Mouse (Mus musculus): ENCODE data around the gene Mx1. TPM values are rescaled to one million over a fixed set of nuclear protein-coding genes. Genes with fewer than 3 reads are reported as not detected.

Mx1 gene
- polyA plus RNA-seq, 1 experiment from 2014 or later, result not detected

- ATAC-seq (replicated peaks; ENCODE audit: insufficient number of reproducible peaks, low FRiP score, low TSS enrichment, low read depth), result no peak
- 86% methylated on average over 6 of the region's 6 CpGs for WGBS
Observed at GRCm38 (mm10) chr16:97418749-97419453, 43.8 kb downstream of the Mx1 start.

GRCm38 (mm10) chr16:97417896-97418542 is 44.7 kb downstream of the Mx1 start:
- no peak overlapping the region for H3K9ac ChIP-seq (replicated peaks; ENCODE audit: low read length)
- no peak overlapping the region for H3K4me2 ChIP-seq (ENCODE audit: low read depth, low read length)
- 14% methylated on average over 4 of the region's 4 CpGs for WGBS
- H3K36me3 ChIP-seq (replicated peaks; ENCODE audit: control insufficient read depth, insufficient read depth, low read depth, low read length), result no peaks in the 10 kb centered on the region
- no peak overlapping the region for H3K27ac ChIP-seq (replicated peaks; ENCODE audit: low read depth, low read length)
- H3K9me3 ChIP-seq (replicated peaks; ENCODE audit: control insufficient read depth, low read length), result no peaks in the 10 kb centered on the region
- no peak; the same call in 1 of the 2 replicates for ATAC-seq (replicated peaks; ENCODE audit: insufficient number of reproducible peaks, low FRiP score, low TSS enrichment, low read depth)
- no peak overlapping the region for H3K4me3 ChIP-seq (ENCODE audit: low read depth, low read length)
- no peaks in the 10 kb centered on the region for H3K4me1 ChIP-seq (ENCODE audit: control insufficient read depth, insufficient read depth, low read length)
- peak; percentile 75 for DNase-seq (ENCODE audit: low spot score)
- no peaks in the 10 kb centered on the region for H3K27me3 ChIP-seq (ENCODE audit: control insufficient read depth, insufficient read depth, low read length)

More at GRCm38 (mm10) chr16:97418749-97419453, 43.8 kb downstream of the Mx1 start:
- Histone ChIP-seq H3K4me2 (ENCODE audit: low read depth, low read length) (no peak overlapping the region), H3K9ac (replicated peaks; ENCODE audit: low read length) (no peak overlapping the region), H3K4me1 (ENCODE audit: control insufficient read depth, insufficient read depth, low read length) (no peaks in the 10 kb centered on the region), H3K4me3 (ENCODE audit: low read depth, low read length) (no peak overlapping the region), H3K27me3 (ENCODE audit: control insufficient read depth, insufficient read depth, low read length) (no peaks in the 10 kb centered on the region), H3K9me3 (replicated peaks; ENCODE audit: control insufficient read depth, low read length) (no peaks in the 10 kb centered on the region), H3K36me3 (replicated peaks; ENCODE audit: control insufficient read depth, insufficient read depth, low read depth, low read length) (no peaks in the 10 kb centered on the region), H3K27ac (replicated peaks; ENCODE audit: low read depth, low read length) (no peak overlapping the region)
- DNase-seq (ENCODE audit: low spot score), result no peak

- WGBS, result 86% methylated on average over 5 of the region's 5 CpGs
- no peaks in the 10 kb centered on the region for H3K36me3 ChIP-seq (replicated peaks; ENCODE audit: control insufficient read depth, insufficient read depth, low read depth, low read length)
- no peaks in the 10 kb centered on the region for H3K9me3 ChIP-seq (replicated peaks; ENCODE audit: control insufficient read depth, low read length)
- no peak overlapping the region for H3K4me3 ChIP-seq (ENCODE audit: low read depth, low read length)
- H3K4me2 ChIP-seq (ENCODE audit: low read depth, low read length), result no peak overlapping the region
- H3K27ac ChIP-seq (replicated peaks; ENCODE audit: low read depth, low read length), result no peak overlapping the region
- H3K4me1 ChIP-seq (ENCODE audit: control insufficient read depth, insufficient read depth, low read length), result no peaks in the 10 kb centered on the region
- no peak for ATAC-seq (replicated peaks; ENCODE audit: insufficient number of reproducible peaks, low FRiP score, low TSS enrichment, low read depth)
- DNase-seq (ENCODE audit: low spot score), result no peak
- no peak overlapping the region for H3K9ac ChIP-seq (replicated peaks; ENCODE audit: low read length)
- no peaks in the 10 kb centered on the region for H3K27me3 ChIP-seq (ENCODE audit: control insufficient read depth, insufficient read depth, low read length)
Observed at GRCm38 (mm10) chr16:97405476-97406012, 57.2 kb downstream of the Mx1 start.

- Histone ChIP-seq H3K9ac (replicated peaks; ENCODE audit: low read length) (no peak overlapping the region), H3K4me3 (ENCODE audit: low read depth, low read length) (no peak overlapping the region), H3K4me1 (ENCODE audit: control insufficient read depth, insufficient read depth, low read length) (no peaks in the 10 kb centered on the region), H3K27ac (replicated peaks; ENCODE audit: low read depth, low read length) (no peak overlapping the region), H3K36me3 (replicated peaks; ENCODE audit: control insufficient read depth, insufficient read depth, low read depth, low read length) (no peaks in the 10 kb centered on the region), H3K9me3 (replicated peaks; ENCODE audit: control insufficient read depth, low read length) (no peaks in the 10 kb centered on the region), H3K4me2 (ENCODE audit: low read depth, low read length) (no peak overlapping the region), H3K27me3 (ENCODE audit: control insufficient read depth, insufficient read depth, low read length) (no peaks in the 10 kb centered on the region)
- WGBS, result 73% methylated on average over 4 of the region's 4 CpGs
- no peak for DNase-seq (ENCODE audit: low spot score)
- ATAC-seq (replicated peaks; ENCODE audit: insufficient number of reproducible peaks, low FRiP score, low TSS enrichment, low read depth), result no peak
Observed at GRCm38 (mm10) chr16:97402213-97402785, 60.4 kb downstream of the Mx1 start.

- H3K9me3 ChIP-seq (replicated peaks; ENCODE audit: control insufficient read depth, low read length), result no peaks in the 10 kb centered on the region
Observed at GRCm38 (mm10) chr16:97401741-97402140, 61.0 kb downstream of the Mx1 start.

GRCm38 (mm10) chr16:97399991-97400390 is 62.7 kb downstream of the Mx1 start:
- no peak for ATAC-seq (replicated peaks; ENCODE audit: insufficient number of reproducible peaks, low FRiP score, low TSS enrichment, low read depth)
- Histone ChIP-seq H3K9me3 (replicated peaks; ENCODE audit: control insufficient read depth, low read length) (no peaks in the 10 kb centered on the region), H3K36me3 (replicated peaks; ENCODE audit: control insufficient read depth, insufficient read depth, low read depth, low read length) (no peaks in the 10 kb centered on the region), H3K4me1 (ENCODE audit: control insufficient read depth, insufficient read depth, low read length) (no peaks in the 10 kb centered on the region), H3K9ac (replicated peaks; ENCODE audit: low read length) (no peak overlapping the region), H3K4me3 (ENCODE audit: low read depth, low read length) (no peak overlapping the region), H3K27me3 (ENCODE audit: control insufficient read depth, insufficient read depth, low read length) (no peaks in the 10 kb centered on the region), H3K27ac (replicated peaks; ENCODE audit: low read depth, low read length) (no peak overlapping the region), H3K4me2 (ENCODE audit: low read depth, low read length) (no peak overlapping the region)
- WGBS, result 91% methylated on average over 4 of the region's 4 CpGs
- no peak for DNase-seq (ENCODE audit: low spot score)

More at GRCm38 (mm10) chr16:97401741-97402140, 61.0 kb downstream of the Mx1 start:
- no peaks in the 10 kb centered on the region for H3K4me1 ChIP-seq (ENCODE audit: control insufficient read depth, insufficient read depth, low read length)
- H3K9ac ChIP-seq (replicated peaks; ENCODE audit: low read length), result no peak overlapping the region
- no peaks in the 10 kb centered on the region for H3K36me3 ChIP-seq (replicated peaks; ENCODE audit: control insufficient read depth, insufficient read depth, low read depth, low read length)
- no peak overlapping the region for H3K4me2 ChIP-seq (ENCODE audit: low read depth, low read length)
- no peaks in the 10 kb centered on the region for H3K27me3 ChIP-seq (ENCODE audit: control insufficient read depth, insufficient read depth, low read length)
- DNase-seq (ENCODE audit: low spot score), result no peak
- no peak for ATAC-seq (replicated peaks; ENCODE audit: insufficient number of reproducible peaks, low FRiP score, low TSS enrichment, low read depth)
- no peak overlapping the region for H3K4me3 ChIP-seq (ENCODE audit: low read depth, low read length)
- H3K27ac ChIP-seq (replicated peaks; ENCODE audit: low read depth, low read length), result no peak overlapping the region

- H3K9ac ChIP-seq (replicated peaks; ENCODE audit: low read length), result no peak overlapping the region
- DNase-seq (ENCODE audit: low spot score), result no peak
- no peak overlapping the region for H3K27ac ChIP-seq (replicated peaks; ENCODE audit: low read depth, low read length)
- ATAC-seq (replicated peaks; ENCODE audit: insufficient number of reproducible peaks, low FRiP score, low TSS enrichment, low read depth), result no peak
- no peaks in the 10 kb centered on the region for H3K9me3 ChIP-seq (replicated peaks; ENCODE audit: control insufficient read depth, low read length)
- no peaks in the 10 kb centered on the region for H3K36me3 ChIP-seq (replicated peaks; ENCODE audit: control insufficient read depth, insufficient read depth, low read depth, low read length)
- no peak overlapping the region for H3K4me2 ChIP-seq (ENCODE audit: low read depth, low read length)
- H3K4me1 ChIP-seq (ENCODE audit: control insufficient read depth, insufficient read depth, low read length), result no peaks in the 10 kb centered on the region
- WGBS, result 97% methylated on average over 2 of the region's 2 CpGs
- no peaks in the 10 kb centered on the region for H3K27me3 ChIP-seq (ENCODE audit: control insufficient read depth, insufficient read depth, low read length)
- H3K4me3 ChIP-seq (ENCODE audit: low read depth, low read length), result no peak overlapping the region
Observed at GRCm38 (mm10) chr16:97397945-97398531, 64.7 kb downstream of the Mx1 start.
